Mouse (Mus musculus): Measurements from ENCODE around the gene Macrod2. TPM values are rescaled to one million over a fixed set of nuclear protein-coding genes. Genes with fewer than 3 reads are reported as not detected.

Gene Macrod2
- total RNA-seq, 1 experiment from 2014 or later, result not detected

- no peak for ATAC-seq (ENCODE audit: extremely low read depth, insufficient number of reproducible peaks, low FRiP score, poor library complexity, severe bottlenecking)
These were observed 140.9 kb downstream of the Macrod2 start for GRCm38 (mm10) chr2:140535832-140536571.

- ATAC-seq (ENCODE audit: extremely low read depth, insufficient number of reproducible peaks, low FRiP score, poor library complexity, severe bottlenecking), result no peak
These were observed 154.2 kb downstream of the Macrod2 start for GRCm38 (mm10) chr2:140549286-140549685.

GRCm38 (mm10) chr2:140561426-140561825 lies 166.3 kb downstream of the Macrod2 start:
- ATAC-seq (ENCODE audit: extremely low read depth, insufficient number of reproducible peaks, low FRiP score, poor library complexity, severe bottlenecking), result no peak

GRCm38 (mm10) chr2:140570874-140571273 lies 175.8 kb downstream of the Macrod2 start:
- ATAC-seq (ENCODE audit: extremely low read depth, insufficient number of reproducible peaks, low FRiP score, poor library complexity, severe bottlenecking), result no peak

- no peak for ATAC-seq (ENCODE audit: extremely low read depth, insufficient number of reproducible peaks, low FRiP score, poor library complexity, severe bottlenecking)
These were observed 197.6 kb downstream of the Macrod2 start for GRCm38 (mm10) chr2:140592537-140593261.

GRCm38 (mm10) chr2:140596906-140597305 lies 201.8 kb downstream of the Macrod2 start:
- no peak for ATAC-seq (ENCODE audit: extremely low read depth, insufficient number of reproducible peaks, low FRiP score, poor library complexity, severe bottlenecking)

- no peak for ATAC-seq (ENCODE audit: extremely low read depth, insufficient number of reproducible peaks, low FRiP score, poor library complexity, severe bottlenecking)
These were observed 220.3 kb downstream of the Macrod2 start for GRCm38 (mm10) chr2:140615451-140615850.

GRCm38 (mm10) chr2:140621730-140622337 lies 226.7 kb downstream of the Macrod2 start:
- no peak for ATAC-seq (ENCODE audit: extremely low read depth, insufficient number of reproducible peaks, low FRiP score, poor library complexity, severe bottlenecking)

GRCm38 (mm10) chr2:140653481-140653880 lies 258.4 kb downstream of the Macrod2 start:
- no peak for ATAC-seq (ENCODE audit: extremely low read depth, insufficient number of reproducible peaks, low FRiP score, poor library complexity, severe bottlenecking)

- ATAC-seq (ENCODE audit: extremely low read depth, insufficient number of reproducible peaks, low FRiP score, poor library complexity, severe bottlenecking), result no peak
These were observed 258.9 kb downstream of the Macrod2 start for GRCm38 (mm10) chr2:140653978-140654377.

- no peak for ATAC-seq (ENCODE audit: extremely low read depth, insufficient number of reproducible peaks, low FRiP score, poor library complexity, severe bottlenecking)
These were observed 267.6 kb downstream of the Macrod2 start for GRCm38 (mm10) chr2:140662673-140663072.

- ATAC-seq (ENCODE audit: extremely low read depth, insufficient number of reproducible peaks, low FRiP score, poor library complexity, severe bottlenecking), result no peak
These were observed 269.3 kb downstream of the Macrod2 start for GRCm38 (mm10) chr2:140664381-140664780.

- no peak for ATAC-seq (ENCODE audit: extremely low read depth, insufficient number of reproducible peaks, low FRiP score, poor library complexity, severe bottlenecking)
These were observed 271.7 kb downstream of the Macrod2 start for GRCm38 (mm10) chr2:140666846-140667245.

- ATAC-seq (ENCODE audit: extremely low read depth, insufficient number of reproducible peaks, low FRiP score, poor library complexity, severe bottlenecking), result no peak
These were observed 272.3 kb downstream of the Macrod2 start for GRCm38 (mm10) chr2:140667261-140668047.

- ATAC-seq (ENCODE audit: extremely low read depth, insufficient number of reproducible peaks, low FRiP score, poor library complexity, severe bottlenecking), result no peak
These were observed 273.2 kb downstream of the Macrod2 start for GRCm38 (mm10) chr2:140668311-140668710.

GRCm38 (mm10) chr2:140669081-140669480 lies 274.0 kb downstream of the Macrod2 start:
- ATAC-seq (ENCODE audit: extremely low read depth, insufficient number of reproducible peaks, low FRiP score, poor library complexity, severe bottlenecking), result no peak

- no peak for ATAC-seq (ENCODE audit: extremely low read depth, insufficient number of reproducible peaks, low FRiP score, poor library complexity, severe bottlenecking)
These were observed 274.7 kb downstream of the Macrod2 start for GRCm38 (mm10) chr2:140669786-140670185.

- ATAC-seq (ENCODE audit: extremely low read depth, insufficient number of reproducible peaks, low FRiP score, poor library complexity, severe bottlenecking), result no peak
These were observed 275.3 kb downstream of the Macrod2 start for GRCm38 (mm10) chr2:140670457-140670856.
